Mouse (Mus musculus) layer of hippocampus, adult 9-11 months (tissue): ENCODE measurements around the gene Mrm3.

Source experiments
- DNase-seq: peaks from one replicate; pipeline ENCODE4 v3.0.0; 2022

The Mrm3 gene

GRCm38 (mm10) chr11:76291960-76292359 is 48.4 kb downstream of the Mrm3 start:
- DNase-seq, result no peak

GRCm38 (mm10) chr11:76292398-76292797 is 48.9 kb downstream of the Mrm3 start:
- DNase-seq, result no peak

GRCm38 (mm10) chr11:76292831-76293230 is 49.3 kb downstream of the Mrm3 start:
- no peak for DNase-seq

GRCm38 (mm10) chr11:76294078-76294477 is 50.6 kb downstream of the Mrm3 start:
- no peak for DNase-seq

GRCm38 (mm10) chr11:76294836-76295235 is 51.3 kb downstream of the Mrm3 start:
- no peak for DNase-seq

- DNase-seq, result no peak
Observed at GRCm38 (mm10) chr11:76297252-76297651, 53.7 kb downstream of the Mrm3 start.

- DNase-seq, result no peak
Observed at GRCm38 (mm10) chr11:76298457-76299000, 55.0 kb downstream of the Mrm3 start.
